Mouse (Mus musculus) spleen, adult 2 months (tissue): Measurements from ENCODE around the gene Pirb. TPM values are rescaled to one million over a fixed set of nuclear protein-coding genes. Genes with fewer than 3 reads are reported as not detected.
"Not testable (repeated sequence)": the region's sequence is repeated elsewhere in the genome, so short reads cannot be mapped to it uniquely, and the experiment has no call there.

Experiments used
- DNase-seq, 2 experiments: peaks; one replicate each; pipeline versions ENCODE4 v3.0.0 to v3.0.0-alpha.2; 2012 to 2021; ENCODE audit warnings: low spot score in 2 of 2, low read depth in 1 of 2
- H3K27ac ChIP-seq: fragments of 200-500 bp; 2 replicates; pipeline ENCODE4 v1.5.1; 2012; ENCODE audit warnings: low read length, inconsistent platforms; ENCODE audit not compliant: insufficient read depth
- H3K27me3 ChIP-seq: fragments of 200-500 bp; 2 replicates; pipeline ENCODE4 v1.6.1; 2012; ENCODE audit warnings: mild to moderate bottlenecking, moderate library complexity, low read length, inconsistent platforms; ENCODE audit not compliant: control insufficient read depth, insufficient read depth
- H3K36me3 ChIP-seq: fragments of 200-500 bp; 2 replicates; pipeline ENCODE4 v1.6.1; 2012; ENCODE audit warnings: mild to moderate bottlenecking, low read length, inconsistent platforms; ENCODE audit not compliant: control insufficient read depth, insufficient read depth
- H3K4me1 ChIP-seq: fragments of 200-500 bp; 2 replicates; pipeline ENCODE4 v1.6.1; 2011; ENCODE audit warnings: inconsistent platforms; ENCODE audit not compliant: control insufficient read depth, insufficient read depth, insufficient read length
- H3K4me3 ChIP-seq: fragments of 200-500 bp; 2 replicates; pipeline ENCODE4 v1.5.1; 2011; ENCODE audit warnings: mild to moderate bottlenecking, inconsistent platforms; ENCODE audit not compliant: insufficient read depth, insufficient read length; ENCODE audit errors: extremely low read depth
- CTCF ChIP-seq: fragments of 200-500 bp; IDR thresholded peaks from 2 replicates; pipeline ENCODE4 v1.5.1; 2011; ENCODE audit warnings: mild to moderate bottlenecking, inconsistent platforms; ENCODE audit not compliant: insufficient read depth, insufficient read length, insufficient replicate concordance; ENCODE audit errors: extremely low read depth
- POLR2A ChIP-seq: fragments of 200-500 bp; IDR thresholded peaks from 2 replicates; pipeline ENCODE4 v1.6.1; 2011; ENCODE audit warnings: low read depth, low read length, inconsistent platforms
- WGBS: fragments of 180-500 bp; shearing (Covaris S2); methylation state at CpG from one replicate; pipeline ENCODE4 v1.1.7; 2018; 5-methylcytosine and 5-hydroxymethylcytosine counted together
- polyA plus RNA-seq: library from polyadenylated mRNA; depleted of rRNA; stranded (reverse); fragments of >200 nt; gene quantifications from 2 replicates; pipeline ENCODE4 v1.2.3, GENCODE M21; 2012

Pirb gene
- polyA plus RNA-seq, 1 experiment, result 51.9 TPM

- WGBS, result 1% methylated on average over 42 of the region's 42 CpGs
- peak; percentile 94 to 96 for DNase-seq
- H3K4me1 ChIP-seq, result peaks cover 5% of the 10 kb centered on the region; the same call in 1 of the 2 replicates
- TF ChIP-seq POLR2A (peak; percentile 99), CTCF (no peak)
- no peaks in the 10 kb centered on the region for H3K27me3 ChIP-seq
- peak within 1 kb of the TSS; percentile 78 for H3K4me3 ChIP-seq
- peaks cover 21% of the 10 kb centered on the region for H3K36me3 ChIP-seq
- H3K27ac ChIP-seq, result peak within 1 kb of the TSS; percentile 91
Observed at GRCm38 (mm10) chr7:3703879-3704441, 16.2 kb downstream of the Pirb start, which contains the start of gene Rps9. Rps9 (plus strand) TSS chr7:3703993.

GRCm38 (mm10) chr7:3703148-3703878 lies 16.9 kb downstream of the Pirb start:
- Histone ChIP-seq H3K27ac (peak overlapping the region; percentile 46), H3K27me3 (no peaks in the 10 kb centered on the region), H3K4me3 (no peak overlapping the region), H3K4me1 (peaks cover 5% of the 10 kb centered on the region; the same call in 1 of the 2 replicates), H3K36me3 (peaks cover 23% of the 10 kb centered on the region)
- peak in 1 of 2 experiments; percentile 23 for DNase-seq
- no peak for TF ChIP-seq CTCF
- TF ChIP-seq POLR2A, result no peak
- 17% methylated on average over 6 of the region's 6 CpGs for WGBS

GRCm38 (mm10) chr7:3698471-3698870 lies 21.7 kb downstream of the Pirb start:
- Histone ChIP-seq H3K36me3 (peaks cover 11% of the 10 kb centered on the region; the same call in 1 of the 2 replicates), H3K27me3 (no peaks in the 10 kb centered on the region), H3K4me1 (peaks cover 1% of the 10 kb centered on the region; the same call in 1 of the 2 replicates), H3K27ac (no peak overlapping the region), H3K4me3 (no peak overlapping the region)
- WGBS, result 93% methylated on average over 6 of the region's 6 CpGs
- no peak for TF ChIP-seq POLR2A
- TF ChIP-seq CTCF, result no peak
- no peak for DNase-seq

- Histone ChIP-seq H3K27ac (peak overlapping the region; percentile 26), H3K4me3 (peak overlapping the region; percentile 72; the same call in 1 of the 2 replicates), H3K36me3 (peaks cover 11% of the 10 kb centered on the region; the same call in 1 of the 2 replicates)
- WGBS, result 6% methylated on average over 9 of the region's 9 CpGs
- not testable (repeated sequence) for H3K27me3 ChIP-seq, H3K4me1 ChIP-seq, DNase-seq
Observed at GRCm38 (mm10) chr7:3694949-3695305, 25.3 kb downstream of the Pirb start.

GRCm38 (mm10) chr7:3694076-3694948 lies 25.9 kb downstream of the Pirb start:
- 2% methylated on average over 53 of the region's 55 CpGs for WGBS
- DNase-seq, result peak; percentile 64 to 83
- Histone ChIP-seq H3K36me3 (peaks cover 11% of the 10 kb centered on the region; the same call in 1 of the 2 replicates), H3K4me1 (peaks cover 6% of the 10 kb centered on the region; the same call in 1 of the 2 replicates), H3K27ac (peak overlapping the region; percentile 92), H3K4me3 (peak overlapping the region; percentile 72), H3K27me3 (no peaks in the 10 kb centered on the region)
- TF ChIP-seq POLR2A (no peak), CTCF (no peak)

- no peaks in the 10 kb centered on the region for H3K27me3 ChIP-seq
- peak overlapping the region; percentile 72 for H3K4me3 ChIP-seq
- peaks cover 8% of the 10 kb centered on the region; the same call in 1 of the 2 replicates for H3K36me3 ChIP-seq
- under 1% methylated on average over 18 of the region's 18 CpGs for WGBS
- peak overlapping the region; percentile 92 for H3K27ac ChIP-seq
- TF ChIP-seq POLR2A (no peak; the same call in 1 of the 2 replicates), CTCF (no peak)
- H3K4me1 ChIP-seq, result peaks cover 6% of the 10 kb centered on the region; the same call in 1 of the 2 replicates
- DNase-seq, result no peak
Observed at GRCm38 (mm10) chr7:3693809-3694075, 26.4 kb downstream of the Pirb start.
